Mouse (Mus musculus) MEL (cell line): ENCODE results near the gene Igll1. TPM values are rescaled to one million over a fixed set of nuclear protein-coding genes. Genes with fewer than 3 reads are reported as not detected.
A peak's percentile ranks its signal among the peaks of the same experiment; 100 is the strongest.

Experiments
- DNase-seq: peaks from one replicate; pipeline ENCODE4 v3.0.0; 2011; ENCODE audit warnings: low read depth, low spot score
- H3K27ac ChIP-seq: 2 replicates; pipeline ENCODE4 v1.5.1; 2012; ENCODE audit warnings: low read depth, mild to moderate bottlenecking, control low read depth, low read length, moderate library complexity; ENCODE audit not compliant: control insufficient read depth
- H3K27me3 ChIP-seq, 2 experiments: fragments of 150-350 bp in 1 of 2; sonication (generic) in 1 of 2; 2 replicates each; pipeline ENCODE4 v1.6.1; 2012; ENCODE audit warnings: low read length in 2 of 2, mild to moderate bottlenecking in 2 of 2, improper control_type of control experiment in 1 of 2, moderate library complexity in 1 of 2; ENCODE audit not compliant: insufficient read depth in 2 of 2, control insufficient read depth in 1 of 2
- H3K36me3 ChIP-seq, 2 experiments: 2 replicates each; pipeline ENCODE4 v1.6.1; 2012 to 2014; ENCODE audit warnings: low read length in 2 of 2, improper control_type of control experiment in 1 of 2, inconsistent platforms in 1 of 2, mild to moderate bottlenecking in 1 of 2; ENCODE audit not compliant: insufficient read depth in 2 of 2, control insufficient read depth in 1 of 2
- H3K4me1 ChIP-seq, 2 experiments: fragments of 150-350 bp in 1 of 2; sonication (generic) in 1 of 2; 2 replicates each; pipeline ENCODE4 v1.6.1; 2012; ENCODE audit warnings: low read length in 2 of 2, improper control_type of control experiment in 1 of 2, mild to moderate bottlenecking in 1 of 2; ENCODE audit not compliant: insufficient read depth in 2 of 2, control insufficient read depth in 1 of 2
- H3K4me3 ChIP-seq, 2 experiments: fragments of 150-350 bp in 1 of 2; sonication (generic) in 1 of 2; 2 replicates each; pipeline ENCODE4 v1.5.1; 2012; ENCODE audit warnings: low read depth in 2 of 2, low read length in 2 of 2, mild to moderate bottlenecking in 2 of 2, moderate library complexity in 2 of 2, control low read depth in 1 of 2, improper control_type of control experiment in 1 of 2; ENCODE audit not compliant: control insufficient read depth in 1 of 2, insufficient read depth in 1 of 2
- H3K79me2 ChIP-seq: 2 replicates; pipeline ENCODE4 v1.6.1; 2012; ENCODE audit warnings: mild to moderate bottlenecking, low read length, moderate library complexity; ENCODE audit not compliant: control insufficient read depth, poor library complexity, insufficient read depth
- H3K9ac ChIP-seq: 2 replicates; pipeline ENCODE4 v1.6.1; 2012; ENCODE audit warnings: low read depth, mild to moderate bottlenecking, control low read depth, low read length, moderate library complexity; ENCODE audit not compliant: control insufficient read depth, poor library complexity, severe bottlenecking
- H3K9me3 ChIP-seq: fragments of 150-350 bp; sonication (generic); replicated peaks from 2 replicates; pipeline ENCODE4 v1.6.1; 2012; ENCODE audit warnings: mild to moderate bottlenecking, low read length, improper control_type of control experiment, moderate library complexity; ENCODE audit not compliant: insufficient read depth
- CHD1 ChIP-seq: IDR thresholded peaks from 2 replicates; pipeline ENCODE4 v1.6.1; 2012; ENCODE audit warnings: low read depth, mild to moderate bottlenecking, inconsistent platforms, low read length, improper control_type of control experiment
- ELF1 ChIP-seq: IDR thresholded peaks from 2 replicates; pipeline ENCODE4 v1.6.1; 2014; ENCODE audit warnings: low read depth, mild to moderate bottlenecking, inconsistent platforms, low read length, improper control_type of control experiment, moderate library complexity
- EP300 ChIP-seq, 2 experiments: IDR thresholded peaks; 2 replicates each; pipeline ENCODE4 v1.6.1; 2011; ENCODE audit warnings: improper control_type of control experiment in 2 of 2, low read length in 2 of 2, low read depth in 1 of 2, mild to moderate bottlenecking in 1 of 2
- GATA1 ChIP-seq: IDR thresholded peaks from 2 replicates; pipeline ENCODE4 v1.6.1; 2011; ENCODE audit warnings: low read depth, low read length, improper control_type of control experiment
- JUND ChIP-seq: IDR thresholded peaks from 2 replicates; pipeline ENCODE4 v1.6.1; 2011; ENCODE audit warnings: low read depth, mild to moderate bottlenecking, improper control_type of control experiment, low read length
- NELFE ChIP-seq: IDR thresholded peaks from 2 replicates; pipeline ENCODE4 v1.6.1; 2011; ENCODE audit warnings: low read depth, low read length, improper control_type of control experiment
- NRF1 ChIP-seq: IDR thresholded peaks from 2 replicates; pipeline ENCODE4 v1.6.1; 2014; ENCODE audit warnings: low read depth, mild to moderate bottlenecking, inconsistent platforms, low read length, improper control_type of control experiment, moderate library complexity; ENCODE audit not compliant: poor library complexity, insufficient read depth, severe bottlenecking
- POLR2A ChIP-seq, 2 experiments: IDR thresholded peaks; 2 replicates each; pipeline ENCODE4 v1.6.1; 2011 to 2012; ENCODE audit warnings: low read length in 2 of 2, mild to moderate bottlenecking in 2 of 2, control low read depth in 1 of 2, improper control_type of control experiment in 1 of 2, low read depth in 1 of 2, moderate library complexity in 1 of 2; ENCODE audit not compliant: control insufficient read depth in 1 of 2, insufficient read depth in 1 of 2, poor library complexity in 1 of 2
- RAD21 ChIP-seq: IDR thresholded peaks from 2 replicates; pipeline ENCODE4 v1.6.1; 2011; ENCODE audit warnings: mild to moderate bottlenecking, low read depth, low read length, improper control_type of control experiment
- RCOR1 ChIP-seq: IDR thresholded peaks from 2 replicates; pipeline ENCODE4 v1.6.1; 2012; ENCODE audit warnings: low read depth, mild to moderate bottlenecking, inconsistent platforms, low read length, improper control_type of control experiment
- SIN3A ChIP-seq: IDR thresholded peaks from 2 replicates; pipeline ENCODE4 v1.6.1; 2012; ENCODE audit warnings: low read length, improper control_type of control experiment, inconsistent platforms
- UBTF ChIP-seq: IDR thresholded peaks from 2 replicates; pipeline ENCODE4 v1.6.1; 2012; ENCODE audit warnings: low read depth, mild to moderate bottlenecking, inconsistent platforms, low read length, improper control_type of control experiment, moderate library complexity, borderline replicate concordance; ENCODE audit not compliant: insufficient read depth
- USF2 ChIP-seq, 2 experiments: IDR thresholded peaks; 2 replicates each; pipeline ENCODE4 v1.6.1; 2011 to 2012; ENCODE audit warnings: improper control_type of control experiment in 2 of 2, low read length in 2 of 2, borderline replicate concordance in 1 of 2, inconsistent platforms in 1 of 2, low read depth in 1 of 2, mild to moderate bottlenecking in 1 of 2; ENCODE audit not compliant: insufficient read depth in 1 of 2
- polyA plus RNA-seq, 2 experiments: library from polyadenylated mRNA; stranded (reverse) in 1 of 2; unstranded in 1 of 2; fragments of >175 nt in 1 of 2; fragments of >200 nt in 1 of 2; gene quantifications; 2 replicates each; pipeline versions ENCODE4 v1.2.1 to v1.2.4; 2012; ENCODE audit warnings: low replicate concordance in 2 of 2, low read depth in 1 of 2; ENCODE audit not compliant: insufficient read length in 2 of 2, insufficient read depth in 1 of 2, missing spikeins in 1 of 2
- total RNA-seq: library from RNA; depleted of rRNA; stranded (reverse); fragments of 300-350 nt; gene quantifications from 2 replicates; pipeline ENCODE4 v1.2.3, GENCODE M21; 2012

Igll1 gene
- total and polyA plus RNA-seq, 3 experiments, result not detected

- TF ChIP-seq GATA1 (0 out of 2 replicates have a peak, but pooled peaks have one; percentile 33), ELF1 (peak; percentile 96), SIN3A (peak; percentile 95), JUND (no peak)
Measured at GRCm38 (mm10) chr16:16870617-16871331, 7.0 kb upstream of the Igll1 start, which contains the start of the genes Top3b and Vpreb1 (continued).

- H3K9me3 ChIP-seq, result no peaks in the 10 kb centered on the region
- no peaks in the 10 kb centered on the region for H3K27me3 ChIP-seq
- DNase-seq, result no peak
- H3K79me2 ChIP-seq, result peaks cover 14% of the 10 kb centered on the region
- peak overlapping the region; percentile 98; the same call in 1 of the 2 replicates for H3K9ac ChIP-seq
- H3K4me1 ChIP-seq, result peaks cover 4 to 10% of the 10 kb centered on the region in 2 experiments
- TF ChIP-seq NELFE (no peak), RAD21 (no peak), RCOR1 (no peak), UBTF (no peak), SIN3A (no peak), USF2 (IDR thresholded peaks at IDR 0.05; ENCODE audit: borderline replicate concordance in 1 of 2, insufficient read depth in 1 of 2, low read depth in 1 of 2, low read length in 2 of 2) (no peak), NRF1 (no peak), CHD1 (no peak)
- peak overlapping the region; percentile 94 to 95 for H3K4me3 ChIP-seq
- 0 out of 2 replicates have a peak overlapping the region, but pooled peaks have one; percentile 14 for H3K27ac ChIP-seq
- peaks cover 0 to 28% of the 10 kb centered on the region in 2 experiments; a peak in 3 of 4 replicates for H3K36me3 ChIP-seq
Measured at GRCm38 (mm10) chr16:16870241-16870616, 6.4 kb upstream of the Igll1 start.

DNA sequence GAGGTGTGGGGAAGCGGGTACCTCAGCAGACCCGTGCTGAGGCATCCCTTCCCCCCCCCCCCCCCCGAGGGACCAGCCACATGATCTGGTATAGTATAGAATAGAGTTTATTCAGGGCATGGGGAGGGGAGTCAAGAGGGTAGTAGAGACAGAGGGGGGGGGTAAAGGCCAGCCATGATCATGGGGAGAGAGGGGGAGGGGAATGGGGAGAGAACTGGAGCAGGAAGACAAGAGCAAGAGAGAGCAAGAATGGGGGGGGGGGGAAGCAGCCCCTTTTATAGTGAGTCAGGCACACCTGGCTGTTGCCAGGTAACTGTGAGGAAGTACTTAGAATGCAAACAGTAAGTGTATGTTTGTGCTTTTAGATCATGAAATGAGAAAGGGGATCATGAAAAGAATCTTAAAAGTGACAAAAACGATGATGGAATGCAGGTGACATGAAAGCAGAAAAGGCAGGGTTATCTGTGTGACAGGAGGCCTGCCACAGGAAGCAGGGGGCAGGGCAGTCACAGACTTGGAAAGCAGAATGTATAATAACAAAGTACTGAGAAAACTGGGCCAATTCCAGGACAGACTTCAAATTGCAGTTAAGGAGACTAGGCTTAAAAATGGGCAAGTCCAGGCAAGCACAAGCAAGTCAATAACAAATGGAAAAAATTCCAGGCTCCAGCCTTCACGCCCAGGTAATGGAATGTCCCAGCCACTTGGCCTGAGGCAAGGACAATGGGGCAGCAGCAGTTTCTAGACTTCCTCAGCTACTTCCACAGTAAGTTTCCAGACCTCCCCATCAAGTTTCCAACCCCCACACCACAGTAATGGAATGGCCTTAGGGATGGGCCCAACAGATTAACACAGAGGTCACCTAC is 2.1 kb upstream of the Igll1 start:
- Histone ChIP-seq H3K4me1 (peaks cover 2 to 17% of the 10 kb centered on the region in 2 experiments; a peak in 3 of 4 replicates), H3K4me3 (no peak overlapping the region), H3K27me3 (no peaks in the 10 kb centered on the region), H3K79me2 (peaks cover 4% of the 10 kb centered on the region), H3K9me3 (no peaks in the 10 kb centered on the region), H3K36me3 (peaks cover 0 to 27% of the 10 kb centered on the region in 2 experiments; a peak in 2 of 4 replicates), H3K9ac (no peak overlapping the region)
- peak; percentile 42 for DNase-seq
- TF ChIP-seq POLR2A (IDR thresholded peaks at IDR 0.05; ENCODE audit: control insufficient read depth in 1 of 2, insufficient read depth in 1 of 2, low read depth in 1 of 2, low read length in 2 of 2, poor library complexity in 1 of 2) (no peak), EP300 (IDR thresholded peaks at IDR 0.05; ENCODE audit: low read depth in 1 of 2, low read length in 2 of 2) (peak; percentile 37; a peak in 1 of 4 replicates)
- TF ChIP-seq, all 39 proteins: peak for 1
- H3K27ac ChIP-seq, result peak overlapping the region; percentile 47; the same call in 1 of the 2 replicates
